9 mouse cellular contexts compared by ENCODE assay signal in genomic region chr16:90453197-90453596, GRCm38 (mm10).
A peak's percentile ranks its signal among the peaks of the same experiment; 100 is the strongest.
DNase-seq lines count a peak whose midpoint lies in the region; ATAC-seq lines count a peak whose summit lies in the region.
"Had no signal": no experiment of that assay in that cellular context is flagged by ENCODE, and none has a peak within 500 bp of the region (broad histone marks: within the 10 kb centered on the region; RNA-seq: fewer than 3 reads in every experiment).

No protein-coding gene starts in this region.

- 75% methylated on average over 11 of the region's 11 CpGs for WGBS in hindbrain, embryonic 16.5 days
- 71% methylated on average over 11 of the region's 11 CpGs for WGBS in hindbrain, embryonic 12.5 days
- WGBS in forebrain, embryonic 12.5 days: 83% methylated on average over 11 of the region's 11 CpGs

- no peak overlapping the region for H3K9ac ChIP-seq in hindbrain, embryonic 16.5 days (ENCODE audit: low read depth, low read length)
- no peak overlapping the region for H3K9ac ChIP-seq in hindbrain, embryonic 12.5 days
- H3K9ac ChIP-seq in forebrain, embryonic 12.5 days: no peak overlapping the region

- peak; percentile 38 for DNase-seq in fibroblast of lung, adult 2 months (ENCODE audit: low read depth)
- peak; percentile 62 for DNase-seq in heart, postnatal 14 days
- DNase-seq in lung, adult 18-20 months: peak; percentile 34 to 62
- DNase-seq in c-Kit-positive CD71-positive TER-119-positive erythroid progenitor cells, embryonic 14.5 days (ENCODE audit: low spot score): no peak

- H3K9me3 ChIP-seq in hindbrain, embryonic 16.5 days (ENCODE audit: control insufficient read depth, low read length): no peaks in the 10 kb centered on the region
- no peaks in the 10 kb centered on the region for H3K9me3 ChIP-seq in hindbrain, embryonic 12.5 days (replicated peaks)
- no peaks in the 10 kb centered on the region for H3K9me3 ChIP-seq in forebrain, embryonic 12.5 days

- intact Hi-C loops in heart, postnatal 14 days (cut with DNase I): loop anchor here (5.0 kb wide), 1 partner anchor 66 kb away; the partner anchor contains the start of gene Hunk

- no peak overlapping the region for H3K4me2 ChIP-seq in hindbrain, embryonic 16.5 days (ENCODE audit: low read length)
- H3K4me2 ChIP-seq in hindbrain, embryonic 12.5 days (replicated peaks): no peak overlapping the region
- H3K4me2 ChIP-seq in forebrain, embryonic 12.5 days: no peak overlapping the region

- peak overlapping the region; percentile 32 for H3K27ac ChIP-seq in hindbrain, embryonic 16.5 days (ENCODE audit: low read depth, low read length)
- no peak overlapping the region for H3K27ac ChIP-seq in hindbrain, embryonic 12.5 days
- no peak overlapping the region for H3K27ac ChIP-seq in forebrain, embryonic 12.5 days
- H3K27ac ChIP-seq: macrophage had no signal

- ATAC-seq in hindbrain, embryonic 16.5 days: no peak
- ATAC-seq in hindbrain, embryonic 12.5 days (ENCODE audit: low FRiP score): no peak
- no peak for ATAC-seq in granulocyte monocyte progenitor cell, adult 5-6 weeks (replicated peaks; ENCODE audit: poor library complexity, severe bottlenecking)
- ATAC-seq in forebrain, embryonic 12.5 days (ENCODE audit: low FRiP score): no peak

- peaks cover 11% of the 10 kb centered on the region for H3K36me3 ChIP-seq in hindbrain, embryonic 16.5 days (ENCODE audit: control insufficient read depth, insufficient read depth, low read length)
- H3K36me3 ChIP-seq in hindbrain, embryonic 12.5 days: peaks cover 24% of the 10 kb centered on the region
- peaks cover 45% of the 10 kb centered on the region for H3K36me3 ChIP-seq in forebrain, embryonic 12.5 days (replicated peaks)

- peaks cover 6% of the 10 kb centered on the region; the same call in 1 of the 2 replicates for H3K4me1 ChIP-seq in hindbrain, embryonic 16.5 days (ENCODE audit: control insufficient read depth, insufficient read depth, low read depth, low read length)
- peaks cover 7% of the 10 kb centered on the region for H3K4me1 ChIP-seq in hindbrain, embryonic 12.5 days
- peaks cover 11% of the 10 kb centered on the region for H3K4me1 ChIP-seq in forebrain, embryonic 12.5 days

- H3K27me3 ChIP-seq in hindbrain, embryonic 16.5 days (replicated peaks; ENCODE audit: control insufficient read depth, insufficient read depth, low read length): no peaks in the 10 kb centered on the region
- H3K27me3 ChIP-seq in hindbrain, embryonic 12.5 days: no peaks in the 10 kb centered on the region
- H3K27me3 ChIP-seq in forebrain, embryonic 12.5 days: no peaks in the 10 kb centered on the region

- no peak overlapping the region for H3K4me3 ChIP-seq in hindbrain, embryonic 16.5 days (ENCODE audit: low read length)
- no peak overlapping the region for H3K4me3 ChIP-seq in hindbrain, embryonic 12.5 days
- no peak overlapping the region for H3K4me3 ChIP-seq in forebrain, embryonic 12.5 days (replicated peaks)
